Mouse (Mus musculus) CH12.LX (cell line): ENCODE measurements at regions not wholly inside any gene's neighbourhood (a gene's known extent, or its start where the extent isn't known, plus 50 kb on each side); places are given as distances from the start of the nearest gene placed in this dataset.

Experiments
- DNase-seq: peaks from one replicate; pipeline ENCODE4 v3.0.0-alpha.2; 2013; ENCODE audit errors: extremely low read depth
- H3K27ac ChIP-seq: 2 replicates; pipeline ENCODE4 v1.5.1; 2012; ENCODE audit warnings: low read depth, mild to moderate bottlenecking, control low read depth, moderate library complexity; ENCODE audit not compliant: insufficient read depth
- H3K27me3 ChIP-seq: replicated peaks from 2 replicates; pipeline ENCODE3; 2012; ENCODE audit warnings: inconsistent platforms
- H3K36me3 ChIP-seq, 2 experiments: replicated peaks in 1 of 2; 2 replicates each; pipeline versions ENCODE3 to v1.6.1; 2012; ENCODE audit warnings: inconsistent platforms in 1 of 2, low read length in 1 of 2, mild to moderate bottlenecking in 1 of 2, mixed read lengths in 1 of 2, moderate library complexity in 1 of 2; ENCODE audit not compliant: control insufficient read depth in 1 of 2, insufficient read depth in 1 of 2
- H3K4me1 ChIP-seq, 2 experiments: 2 replicates each; pipeline ENCODE4 v1.6.1; 2012; ENCODE audit warnings: inconsistent platforms in 1 of 2, moderate library complexity in 1 of 2; ENCODE audit not compliant: insufficient read depth in 2 of 2, control insufficient read depth in 1 of 2
- H3K4me2 ChIP-seq: 2 replicates; pipeline ENCODE4 v1.6.1; 2012; ENCODE audit warnings: low read depth, mild to moderate bottlenecking, control low read depth; ENCODE audit not compliant: poor library complexity, insufficient read depth, severe bottlenecking
- H3K4me3 ChIP-seq, 3 experiments: fragments of 150-350 bp in 1 of 3; sonication (generic) in 1 of 3; replicated peaks in 1 of 3; 2 replicates each; pipeline versions ENCODE3 to v1.5.1; 2011 to 2012; ENCODE audit warnings: low read depth in 2 of 3, low read length in 2 of 3, mild to moderate bottlenecking in 2 of 3, moderate library complexity in 2 of 3, control low read depth in 1 of 3, improper control_type of control experiment in 1 of 3, inconsistent platforms in 1 of 3, mixed read lengths in 1 of 3; ENCODE audit not compliant: poor library complexity in 1 of 3
- H3K79me2 ChIP-seq: replicated peaks from 2 replicates; pipeline ENCODE4 v1.6.1; 2012; ENCODE audit warnings: mild to moderate bottlenecking, moderate library complexity; ENCODE audit not compliant: control insufficient read depth, poor library complexity, insufficient read depth, severe bottlenecking; ENCODE audit errors: extremely low read depth
- H3K9ac ChIP-seq: 2 replicates; pipeline ENCODE4 v1.6.1; 2012; ENCODE audit warnings: low read depth, mild to moderate bottlenecking, control low read depth, moderate library complexity; ENCODE audit not compliant: insufficient read depth
- H3K9me3 ChIP-seq: replicated peaks from 2 replicates; pipeline ENCODE3; 2012; ENCODE audit warnings: low read length, inconsistent platforms, mixed read lengths
- CHD2 ChIP-seq: IDR thresholded peaks from 2 replicates; pipeline ENCODE4 v1.6.1; 2011; ENCODE audit warnings: low read length, improper control_type of control experiment
- E2F4 ChIP-seq: IDR thresholded peaks from 2 replicates; pipeline ENCODE4 v1.6.1; 2011; ENCODE audit warnings: low read depth, low read length, improper control_type of control experiment; ENCODE audit not compliant: insufficient replicate concordance
- ETS1 ChIP-seq: conservative IDR thresholded peaks from 2 replicates; pipeline ENCODE4 v1.6.1; 2012; ENCODE audit warnings: low read depth, mild to moderate bottlenecking, inconsistent platforms, low read length, improper control_type of control experiment, moderate library complexity
- GABPA ChIP-seq: IDR thresholded peaks from 2 replicates; pipeline ENCODE4 v1.6.1; 2012; ENCODE audit warnings: low read depth, low read length, improper control_type of control experiment, inconsistent platforms; ENCODE audit not compliant: insufficient replicate concordance
- HCFC1 ChIP-seq: IDR thresholded peaks from 2 replicates; pipeline ENCODE4 v1.6.1; 2012; ENCODE audit warnings: low read depth, mild to moderate bottlenecking, inconsistent platforms, low read length, improper control_type of control experiment
- IRF4 ChIP-seq: IDR thresholded peaks from 2 replicates; pipeline ENCODE4 v1.6.1; 2014; ENCODE audit warnings: low read depth, mild to moderate bottlenecking, inconsistent platforms, low read length, improper control_type of control experiment
- JUN ChIP-seq: IDR thresholded peaks from 2 replicates; pipeline ENCODE4 v1.6.1; 2011; ENCODE audit warnings: low read depth, mild to moderate bottlenecking, low read length, improper control_type of control experiment, moderate library complexity; ENCODE audit not compliant: insufficient read depth
- KAT2A ChIP-seq: IDR thresholded peaks from 2 replicates; pipeline ENCODE4 v1.6.1; 2012; ENCODE audit warnings: low read length, improper control_type of control experiment, inconsistent platforms; ENCODE audit not compliant: insufficient replicate concordance
- MEF2A ChIP-seq: IDR thresholded peaks from 2 replicates; pipeline ENCODE4 v1.6.1; 2014; ENCODE audit warnings: low read depth, mild to moderate bottlenecking, inconsistent platforms, low read length, improper control_type of control experiment, borderline replicate concordance
- MXI1 ChIP-seq: IDR thresholded peaks from 2 replicates; pipeline ENCODE4 v1.6.1; 2011; ENCODE audit warnings: mild to moderate bottlenecking, low read depth, low read length, improper control_type of control experiment
- MYC ChIP-seq: IDR thresholded peaks from 2 replicates; pipeline ENCODE4 v1.6.1; 2011; ENCODE audit warnings: low read depth, mild to moderate bottlenecking, improper control_type of control experiment, low read length
- NELFE ChIP-seq: IDR thresholded peaks from 2 replicates; pipeline ENCODE4 v1.6.1; 2011; ENCODE audit warnings: low read depth, low read length, improper control_type of control experiment
- NRF1 ChIP-seq: IDR thresholded peaks from 2 replicates; pipeline ENCODE4 v1.6.1; 2014; ENCODE audit warnings: low read depth, mild to moderate bottlenecking, inconsistent platforms, low read length, improper control_type of control experiment, moderate library complexity
- POLR2AphosphoS2 ChIP-seq: IDR thresholded peaks from 2 replicates; pipeline ENCODE4 v1.6.1; 2011; ENCODE audit warnings: low read depth, low read length, improper control_type of control experiment
- RAD21 ChIP-seq: IDR thresholded peaks from 2 replicates; pipeline ENCODE4 v1.6.1; 2011; ENCODE audit warnings: low read depth, mild to moderate bottlenecking, low read length, improper control_type of control experiment, moderate library complexity
- TBP ChIP-seq: conservative IDR thresholded peaks from 2 replicates; pipeline ENCODE4 v1.6.1; 2011; ENCODE audit warnings: low read depth, low read length, improper control_type of control experiment
- USF1 ChIP-seq: IDR thresholded peaks from 2 replicates; pipeline ENCODE4 v1.6.1; 2014; ENCODE audit warnings: low read depth, mild to moderate bottlenecking, inconsistent platforms, low read length, improper control_type of control experiment
- USF2 ChIP-seq: conservative IDR thresholded peaks from 2 replicates; pipeline ENCODE4 v1.6.1; 2011; ENCODE audit warnings: low read depth, low read length, improper control_type of control experiment
- ZMIZ1 ChIP-seq: IDR thresholded peaks from 2 replicates; pipeline ENCODE4 v1.6.1; 2012; ENCODE audit warnings: low read depth, mild to moderate bottlenecking, inconsistent platforms, low read length, improper control_type of control experiment
- ZNF384 ChIP-seq: IDR thresholded peaks from 2 replicates; pipeline ENCODE4 v1.6.1; 2012; ENCODE audit warnings: low read depth, low read length, improper control_type of control experiment, inconsistent platforms
- dilution Hi-C: fragments of 300-500 bp; cut with MboI; formaldehyde crosslinking; loops from 2 replicates; pipeline ENCODE4 v1.14.3; 2020; ENCODE audit warnings: low sequenced_read_pairs; ENCODE audit not compliant: extremely low pct_unique_long_range_greater_than_20kb, extremely low pct_ligation_motif_present
- in situ Hi-C: fragments of 300-500 bp; cut with MboI; formaldehyde crosslinking; loops from 3 replicates; pipeline ENCODE4 v1.14.3; 2019; ENCODE audit warnings: low sequenced_read_pairs, low pct_ligation_motif_present, low pct_unique_long_range_greater_than_20kb, mixed read lengths

GRCm38 (mm10) chr9:48108994-48109619 lies 52.7 kb upstream of the Nxpe4 start:
- Histone ChIP-seq H3K9ac (no peak overlapping the region), H3K4me1 (no peaks in the 10 kb centered on the region), H3K27me3 (peaks cover 27% of the 10 kb centered on the region), H3K9me3 (no peaks in the 10 kb centered on the region), H3K4me2 (no peak overlapping the region), H3K36me3 (no peaks in the 10 kb centered on the region), H3K4me3 (no peak overlapping the region), H3K79me2 (no peaks in the 10 kb centered on the region), H3K27ac (no peak overlapping the region)
- dilution Hi-C loops: no loop called here
- TF ChIP-seq E2F4 (no peak), KAT2A (no peak), ZMIZ1 (no peak), TBP (no peak), RAD21 (no peak), CHD2 (no peak), MYC (no peak), GABPA (no peak), ZNF384 (no peak), NRF1 (no peak), NELFE (no peak), MXI1 (no peak), JUN (no peak), IRF4 (no peak)
- no peak for DNase-seq
- in situ Hi-C loops: no loop called here

DNA sequence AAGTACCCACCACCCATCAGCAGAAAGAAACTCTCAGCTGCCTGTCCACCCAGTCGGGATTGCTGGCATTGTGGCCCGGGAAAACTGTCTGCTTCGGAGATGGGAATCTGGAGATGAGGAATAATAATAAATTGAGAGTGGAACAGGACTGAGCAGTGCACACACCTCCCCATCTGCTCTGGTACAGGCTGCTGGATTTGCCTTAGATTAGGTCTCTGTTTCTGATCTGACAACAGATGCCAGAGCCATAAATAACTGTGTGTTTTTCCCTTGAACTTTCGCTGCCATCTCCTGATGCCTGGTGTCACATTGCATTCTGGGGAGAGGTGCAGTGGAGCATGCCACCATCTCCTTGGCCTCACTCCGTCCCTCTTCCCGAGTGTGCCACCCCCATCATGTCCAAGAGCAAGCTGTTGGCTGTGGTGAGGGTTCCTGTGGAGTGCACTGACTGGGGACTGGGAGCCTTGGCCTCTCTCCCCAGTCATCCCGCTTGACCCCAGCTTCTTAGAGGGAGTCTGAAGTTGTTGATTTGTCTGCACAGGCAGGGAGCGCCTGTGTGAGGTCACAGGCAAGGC lies 50.4 kb upstream of the Nxpe4 start:
- dilution Hi-C loops: no loop called here
- no peak for DNase-seq
- Histone ChIP-seq H3K79me2 (no peaks in the 10 kb centered on the region), H3K27me3 (peaks cover 43% of the 10 kb centered on the region), H3K4me3 (no peak overlapping the region), H3K4me2 (no peak overlapping the region), H3K36me3 (no peaks in the 10 kb centered on the region), H3K27ac (no peak overlapping the region), H3K9me3 (no peaks in the 10 kb centered on the region), H3K4me1 (no peaks in the 10 kb centered on the region), H3K9ac (no peak overlapping the region)
- TF ChIP-seq USF2 (no peak), JUN (no peak), CHD2 (no peak), POLR2AphosphoS2 (no peak), ETS1 (no peak), USF1 (no peak), HCFC1 (no peak), NRF1 (no peak), MEF2A (no peak)
- in situ Hi-C loops: no loop called here
